8 mouse cellular contexts compared by ENCODE assay signal in the genomic region with DNA sequence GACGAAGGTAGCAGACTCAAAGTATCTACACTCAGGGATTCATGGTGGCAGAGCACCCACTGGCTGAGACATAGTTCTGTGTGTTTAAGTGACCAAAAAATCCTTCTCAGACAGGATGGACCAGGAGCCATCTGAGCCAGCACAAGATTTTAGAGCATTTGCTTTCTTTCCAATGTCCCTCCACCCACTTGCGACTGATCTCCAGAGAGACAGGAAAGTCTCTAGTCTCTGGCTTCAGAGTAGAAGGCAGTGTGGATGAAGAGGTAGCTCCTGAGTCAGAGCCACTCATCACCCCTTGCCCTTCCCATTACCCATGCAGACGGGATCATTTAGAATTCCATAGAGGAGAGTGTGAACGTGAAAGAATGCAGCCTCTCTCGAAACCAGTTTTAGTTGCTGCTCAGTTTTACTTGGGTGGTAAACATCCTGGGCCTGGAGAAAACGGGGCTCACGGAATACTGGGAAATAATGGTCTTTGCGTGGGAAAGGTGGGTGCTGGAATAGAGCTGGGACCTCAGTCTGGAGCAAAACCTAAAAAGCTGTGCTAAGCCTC.
DNase-seq lines count a peak whose midpoint lies in the region; ATAC-seq and TF ChIP-seq lines count a peak whose summit lies in the region.

No protein-coding gene starts in this region.

- TF ChIP-seq RAD21 in MEL (IDR thresholded peaks at IDR 0.05; ENCODE audit: low read depth, low read length) = no peak

- TF ChIP-seq CTCF in MEL (IDR thresholded peaks at IDR 0.05 in 2 of 3, conservative IDR thresholded peaks at IDR 0.05 in 1 of 3; ENCODE audit: control insufficient read depth in 1 of 3, insufficient read depth in 1 of 3, low read depth in 2 of 3, low read length in 3 of 3, poor library complexity in 1 of 3, severe bottlenecking in 1 of 3) = no peak
- no peak for TF ChIP-seq CTCF in forebrain, postnatal 0 days (IDR thresholded peaks at IDR 0.05; ENCODE audit: low read depth)
- no peak for TF ChIP-seq CTCF in liver, embryonic 14.5 days (IDR thresholded peaks at IDR 0.05; ENCODE audit: low read depth)

- no peaks in the 10 kb centered on the region for H3K36me3 ChIP-seq in heart, embryonic 12.5 days
- peaks cover 0 to 62% of the 10 kb centered on the region in 2 experiments; a peak in 2 of 4 replicates for H3K36me3 ChIP-seq in MEL (ENCODE audit: control insufficient read depth in 1 of 2, insufficient read depth in 2 of 2, low read length in 2 of 2)
- 0 out of 2 replicates have a peak, but pooled peaks cover 2% of the 10 kb centered on the region for H3K36me3 ChIP-seq in forebrain, postnatal 0 days (ENCODE audit: insufficient read depth)
- H3K36me3 ChIP-seq in liver, embryonic 14.5 days (replicated peaks; ENCODE audit: control insufficient read depth, insufficient read depth, low read depth) = peaks cover 10% of the 10 kb centered on the region

- H3K79me2 ChIP-seq in MEL (ENCODE audit: control insufficient read depth, insufficient read depth, low read length, poor library complexity) = peaks cover 23% of the 10 kb centered on the region

- peaks cover 72% of the 10 kb centered on the region for H3K4me1 ChIP-seq in heart, embryonic 12.5 days (replicated peaks)
- peaks cover 38 to 48% of the 10 kb centered on the region in 2 experiments for H3K4me1 ChIP-seq in MEL (ENCODE audit: control insufficient read depth in 1 of 2, insufficient read depth in 2 of 2, low read length in 2 of 2)
- peaks cover 29% of the 10 kb centered on the region for H3K4me1 ChIP-seq in forebrain, postnatal 0 days (ENCODE audit: insufficient read depth)
- peaks cover 40 to 60% of the 10 kb centered on the region in 2 experiments for H3K4me1 ChIP-seq in liver, embryonic 14.5 days (replicated peaks; ENCODE audit: control insufficient read depth in 2 of 2, insufficient read depth in 2 of 2, low read length in 1 of 2)

- H3K4me2 ChIP-seq in heart, embryonic 12.5 days = peak overlapping the region; percentile 81
- peak overlapping the region; percentile 51 for H3K4me2 ChIP-seq in forebrain, postnatal 0 days (ENCODE audit: low read depth)
- peak overlapping the region; percentile 92 for H3K4me2 ChIP-seq in liver, embryonic 14.5 days (ENCODE audit: low read depth)

- no peaks in the 10 kb centered on the region for H3K9me3 ChIP-seq in heart, embryonic 12.5 days (replicated peaks)
- no peaks in the 10 kb centered on the region for H3K9me3 ChIP-seq in MEL (replicated peaks; ENCODE audit: insufficient read depth, low read length)
- H3K9me3 ChIP-seq in forebrain, postnatal 0 days (ENCODE audit: low read length) = no peaks in the 10 kb centered on the region
- H3K9me3 ChIP-seq in liver, embryonic 14.5 days (ENCODE audit: control insufficient read depth, low read length) = no peaks in the 10 kb centered on the region

- no peak for ATAC-seq in heart, embryonic 12.5 days (ENCODE audit: insufficient number of reproducible peaks, low FRiP score)
- no peak for ATAC-seq in forebrain, postnatal 0 days
- no peak for ATAC-seq in liver, embryonic 14.5 days (ENCODE audit: insufficient read depth)
- no peak for ATAC-seq in megakaryocyte progenitor cell, adult 5-6 weeks (replicated peaks; ENCODE audit: poor library complexity)

- H3K9ac ChIP-seq in heart, embryonic 12.5 days = peak overlapping the region; percentile 78
- H3K9ac ChIP-seq in MEL (ENCODE audit: control insufficient read depth, low read depth, low read length, poor library complexity, severe bottlenecking) = peak overlapping the region; percentile 75
- peak overlapping the region; percentile 51; the same call in 1 of the 2 replicates for H3K9ac ChIP-seq in forebrain, postnatal 0 days
- H3K9ac ChIP-seq in liver, embryonic 14.5 days (replicated peaks) = peak overlapping the region; percentile 92

- WGBS in heart, embryonic 12.5 days = 9% methylated on average over 8 of the region's 8 CpGs
- WGBS in forebrain, postnatal 0 days = 11% methylated on average over 8 of the region's 8 CpGs
- WGBS in liver, embryonic 14.5 days (ENCODE audit: insufficient replicate concordance) = 13% methylated on average over 8 of the region's 8 CpGs

- no peaks in the 10 kb centered on the region for H3K27me3 ChIP-seq in heart, embryonic 12.5 days (replicated peaks)
- H3K27me3 ChIP-seq in MEL (ENCODE audit: control insufficient read depth in 1 of 2, insufficient read depth in 2 of 2, low read length in 2 of 2) = no peaks in the 10 kb centered on the region
- no peaks in the 10 kb centered on the region for H3K27me3 ChIP-seq in forebrain, postnatal 0 days (ENCODE audit: insufficient read depth, low read length)
- no peaks in the 10 kb centered on the region for H3K27me3 ChIP-seq in liver, embryonic 14.5 days (ENCODE audit: control insufficient read depth, insufficient read depth, low read length)

- DNase-seq in heart, adult 11 months = no peak
- peak; percentile 53 for DNase-seq in MEL (ENCODE audit: low read depth, low spot score)
- DNase-seq in forebrain, postnatal 0 days = no peak
- no peak for DNase-seq in liver, embryonic 14.5 days (ENCODE audit: low read depth in 3 of 3, low spot score in 3 of 3)
- no peak for DNase-seq in adrenal gland, postnatal 36 days
- DNase-seq in urinary bladder, postnatal 14 days (ENCODE audit: low spot score) = no peak

- H3K4me3 ChIP-seq in heart, embryonic 12.5 days = peak overlapping the region; percentile 59
- peak overlapping the region; percentile 78 to 97 for H3K4me3 ChIP-seq in MEL (ENCODE audit: control insufficient read depth in 1 of 2, insufficient read depth in 1 of 2, low read depth in 2 of 2, low read length in 2 of 2)
- H3K4me3 ChIP-seq in forebrain, postnatal 0 days (ENCODE audit: low read depth, low read length) = peak overlapping the region; percentile 34
- H3K4me3 ChIP-seq in liver, embryonic 14.5 days (ENCODE audit: insufficient read depth in 1 of 2, low read depth in 2 of 2, low read length in 2 of 2) = peak overlapping the region; percentile 83 to 88

- H3K27ac ChIP-seq in heart, embryonic 12.5 days (ENCODE audit: poor library complexity, severe bottlenecking) = peak overlapping the region; percentile 98
- H3K27ac ChIP-seq in MEL (ENCODE audit: control insufficient read depth, low read depth, low read length) = peak overlapping the region; percentile 95
- H3K27ac ChIP-seq in forebrain, postnatal 0 days (ENCODE audit: low read depth, low read length) = peak overlapping the region; percentile 80
- peak overlapping the region; percentile 98 for H3K27ac ChIP-seq in liver, embryonic 14.5 days

- TF ChIP-seq POLR2A in MEL (IDR thresholded peaks at IDR 0.05; ENCODE audit: control insufficient read depth in 1 of 2, insufficient read depth in 1 of 2, low read depth in 1 of 2, low read length in 2 of 2, poor library complexity in 1 of 2) = no peak

- TF ChIP-seq EP300 in MEL (IDR thresholded peaks at IDR 0.05; ENCODE audit: low read depth in 1 of 2, low read length in 2 of 2) = no peak
- no peak for TF ChIP-seq EP300 in liver, embryonic 14.5 days (IDR thresholded peaks at IDR 0.05; ENCODE audit: low read depth)

TF ChIP-seq in MEL, 35 proteins besides CTCF, POLR2A, EP300 and RAD21:
- TF ChIP-seq SMC3 (IDR thresholded peaks at IDR 0.05; ENCODE audit: low read depth, low read length) (no peak), MAFK (IDR thresholded peaks at IDR 0.05; ENCODE audit: borderline replicate concordance, low read depth, low read length) (no peak), MAX (IDR thresholded peaks at IDR 0.05; ENCODE audit: low read length) (peak; percentile 48; the same call in 1 of the 2 replicates), TBP (IDR thresholded peaks at IDR 0.05; ENCODE audit: low read depth, low read length) (no peak), CHD1 (IDR thresholded peaks at IDR 0.05; ENCODE audit: low read depth, low read length) (0 out of 2 replicates have a peak, but pooled peaks have one; percentile 11), ZNF384 (IDR thresholded peaks at IDR 0.05; ENCODE audit: low read depth, low read length) (no peak), GABPA (IDR thresholded peaks at IDR 0.05; ENCODE audit: low read depth, low read length) (no peak), NELFE (IDR thresholded peaks at IDR 0.05; ENCODE audit: low read depth, low read length) (no peak), POLR2AphosphoS5 (IDR thresholded peaks at IDR 0.05; ENCODE audit: borderline replicate concordance, low read depth, low read length) (no peak), USF1 (IDR thresholded peaks at IDR 0.05; ENCODE audit: low read depth, low read length) (no peak), ZC3H11A (IDR thresholded peaks at IDR 0.05; ENCODE audit: low read depth, low read length) (no peak), UBTF (IDR thresholded peaks at IDR 0.05; ENCODE audit: borderline replicate concordance, insufficient read depth, low read depth, low read length) (no peak), TCF12 (IDR thresholded peaks at IDR 0.05; ENCODE audit: low read depth, low read length) (no peak), SIN3A (IDR thresholded peaks at IDR 0.05; ENCODE audit: low read length) (no peak; the same call in 1 of the 2 replicates)
TF ChIP-seq in MEL: peak in this region for 2.

Comparison
In these comparisons a context has a peak if more than half of its experiments do, and no peak if none do; other contexts are left out.
1. H3K4me3 ChIP-seq: peak in every context shown above with its lines; median percentile 88 in MEL; 86 in liver, embryonic 14.5 days; 59 in heart, embryonic 12.5 days; 34 in forebrain, postnatal 0 days.